Mouse (Mus musculus) limb, embryonic 12.5 days (tissue): ENCODE data around the gene Cnih2. TPM values are rescaled to one million over a fixed set of nuclear protein-coding genes. Genes with fewer than 3 reads are reported as not detected.
A peak's percentile ranks its signal among the peaks of the same experiment; 100 is the strongest.

Source experiments
- ATAC-seq: fragments of 200-750 bp; cut with Nextera tagmentation; 2 replicates; pipeline ENCODE4 v1.8.0; 2017; ENCODE audit warnings: low read depth, moderate TSS enrichment; ENCODE audit not compliant: insufficient number of reproducible peaks, insufficient read depth, low FRiP score, low TSS enrichment
- H3K27ac ChIP-seq: fragments of 300-500 bp; sonication (generic); 2 replicates; pipeline ENCODE4 v1.5.1; 2016; ENCODE audit warnings: mild to moderate bottlenecking, moderate library complexity
- H3K27me3 ChIP-seq: fragments of 300-500 bp; sonication (generic); 2 replicates; pipeline ENCODE4 v1.6.1; 2016; ENCODE audit warnings: mild to moderate bottlenecking, moderate library complexity
- H3K36me3 ChIP-seq: fragments of 300-500 bp; sonication (generic); 2 replicates; pipeline ENCODE4 v1.6.1; 2016; ENCODE audit warnings: mild to moderate bottlenecking, moderate library complexity
- H3K4me1 ChIP-seq: fragments of 300-500 bp; sonication (generic); replicated peaks from 2 replicates; pipeline ENCODE4 v1.6.1; 2016
- H3K4me2 ChIP-seq: fragments of 300-500 bp; sonication (generic); 2 replicates; pipeline ENCODE4 v1.6.1; 2016; ENCODE audit warnings: mild to moderate bottlenecking, moderate library complexity
- H3K4me3 ChIP-seq: fragments of 300-500 bp; sonication (generic); replicated peaks from 2 replicates; pipeline ENCODE4 v1.5.1; 2016; ENCODE audit warnings: mild to moderate bottlenecking
- H3K9ac ChIP-seq: fragments of 300-500 bp; sonication (generic); replicated peaks from 2 replicates; pipeline ENCODE4 v1.6.1; 2016; ENCODE audit warnings: mild to moderate bottlenecking, moderate library complexity
- H3K9me3 ChIP-seq: fragments of 300-500 bp; sonication (generic); 2 replicates; pipeline ENCODE4 v1.6.1; 2016; ENCODE audit warnings: mild to moderate bottlenecking, moderate library complexity
- WGBS: fragments of 180-500 bp; shearing (Covaris S2); methylation state at CpG from one replicate; pipeline ENCODE4 v1.1.7; 2016; 5-methylcytosine and 5-hydroxymethylcytosine counted together
- polyA plus RNA-seq: library from polyadenylated mRNA; unstranded; fragments of >200 nt; fragmentation: Nextera tagmentation; extraction: Ambion mirVana; gene quantifications from 2 replicates; pipeline ENCODE4 v1.2.1, GENCODE M21; 2016

Cnih2 gene
- polyA plus RNA-seq, 1 experiment from 2014 or later: 43.0 TPM

GRCm38 (mm10) chr19:5079279-5079678 is 19.0 kb downstream of the Cnih2 start:
- H3K4me2 ChIP-seq: no peak overlapping the region
- no peak overlapping the region for H3K27ac ChIP-seq
- 90% methylated on average over 1 of the region's 1 CpGs for WGBS
- H3K9ac ChIP-seq: no peak overlapping the region
- no peak overlapping the region for H3K4me3 ChIP-seq
- no peaks in the 10 kb centered on the region for H3K36me3 ChIP-seq
- no peaks in the 10 kb centered on the region for H3K9me3 ChIP-seq
- peaks cover 56% of the 10 kb centered on the region for H3K27me3 ChIP-seq
- no peaks in the 10 kb centered on the region for H3K4me1 ChIP-seq
- no peak for ATAC-seq

GRCm38 (mm10) chr19:5073518-5073917 is 24.8 kb downstream of the Cnih2 start:
- Histone ChIP-seq H3K27me3 (peaks cover 13% of the 10 kb centered on the region), H3K36me3 (no peaks in the 10 kb centered on the region), H3K27ac (no peak overlapping the region), H3K4me2 (peak overlapping the region; percentile 99; the same call in 1 of the 2 replicates), H3K9ac (no peak overlapping the region), H3K4me1 (peaks cover 37% of the 10 kb centered on the region), H3K9me3 (no peaks in the 10 kb centered on the region), H3K4me3 (no peak overlapping the region)
- no peak for ATAC-seq
- 39% methylated on average over 5 of the region's 5 CpGs for WGBS

- peak overlapping the region; percentile 69 for H3K4me3 ChIP-seq
- peak overlapping the region; percentile 99 for H3K4me2 ChIP-seq
- no peaks in the 10 kb centered on the region for H3K9me3 ChIP-seq
- peaks cover 41% of the 10 kb centered on the region for H3K4me1 ChIP-seq
- H3K27me3 ChIP-seq: peaks cover 14% of the 10 kb centered on the region
- H3K36me3 ChIP-seq: no peaks in the 10 kb centered on the region
- H3K27ac ChIP-seq: peak overlapping the region; percentile 99
- peak; percentile 16; the same call in 1 of the 2 replicates for ATAC-seq
- H3K9ac ChIP-seq: no peak overlapping the region
- under 1% methylated on average over 15 of the region's 15 CpGs for WGBS
Observed at GRCm38 (mm10) chr19:5073028-5073427, 25.3 kb downstream of the Cnih2 start.

- Histone ChIP-seq H3K27ac (peak overlapping the region; percentile 99), H3K36me3 (no peaks in the 10 kb centered on the region), H3K27me3 (peaks cover 17% of the 10 kb centered on the region), H3K9ac (peak overlapping the region; percentile 27; the same call in 1 of the 2 replicates), H3K9me3 (no peaks in the 10 kb centered on the region), H3K4me1 (peaks cover 43% of the 10 kb centered on the region), H3K4me3 (peak overlapping the region; percentile 69), H3K4me2 (peak overlapping the region; percentile 99)
- WGBS: under 1% methylated on average over 20 of the region's 20 CpGs
- ATAC-seq: peak; percentile 7; the same call in 1 of the 2 replicates
Observed at GRCm38 (mm10) chr19:5072389-5073019, 25.8 kb downstream of the Cnih2 start.

- Histone ChIP-seq H3K27ac (peak overlapping the region; percentile 99), H3K4me2 (peak overlapping the region; percentile 99), H3K36me3 (no peaks in the 10 kb centered on the region), H3K4me1 (peaks cover 50% of the 10 kb centered on the region), H3K4me3 (peak overlapping the region; percentile 69), H3K9ac (peak overlapping the region; percentile 55), H3K27me3 (peaks cover 17% of the 10 kb centered on the region), H3K9me3 (no peaks in the 10 kb centered on the region)
- ATAC-seq: peak; percentile 85
- under 1% methylated on average over 40 of the region's 40 CpGs for WGBS
Observed at GRCm38 (mm10) chr19:5071545-5072369, 26.6 kb downstream of the Cnih2 start.

- WGBS: 2% methylated on average over 11 of the region's 11 CpGs
- Histone ChIP-seq H3K4me1 (peaks cover 52% of the 10 kb centered on the region), H3K4me3 (peak overlapping the region; percentile 69), H3K9me3 (no peaks in the 10 kb centered on the region), H3K4me2 (peak overlapping the region; percentile 99), H3K27ac (peak overlapping the region; percentile 99), H3K27me3 (peaks cover 17% of the 10 kb centered on the region), H3K9ac (peak overlapping the region; percentile 55), H3K36me3 (no peaks in the 10 kb centered on the region)
- ATAC-seq: no peak
Observed at GRCm38 (mm10) chr19:5071077-5071476, 27.2 kb downstream of the Cnih2 start.

GRCm38 (mm10) chr19:5069978-5070377 is 28.3 kb downstream of the Cnih2 start:
- Histone ChIP-seq H3K9ac (no peak overlapping the region; the same call in 1 of the 2 replicates), H3K27ac (peak overlapping the region; percentile 99), H3K4me1 (peaks cover 59% of the 10 kb centered on the region), H3K4me2 (peak overlapping the region; percentile 99), H3K27me3 (peaks cover 17% of the 10 kb centered on the region), H3K36me3 (no peaks in the 10 kb centered on the region), H3K4me3 (peak overlapping the region; percentile 69), H3K9me3 (no peaks in the 10 kb centered on the region)
- WGBS: 75% methylated on average over 7 of the region's 7 CpGs
- no peak for ATAC-seq

GRCm38 (mm10) chr19:5069486-5069885 is 28.8 kb downstream of the Cnih2 start:
- WGBS: 67% methylated on average over 5 of the region's 5 CpGs
- peaks cover 62% of the 10 kb centered on the region for H3K4me1 ChIP-seq
- H3K4me2 ChIP-seq: peak overlapping the region; percentile 99
- no peaks in the 10 kb centered on the region for H3K9me3 ChIP-seq
- no peaks in the 10 kb centered on the region for H3K36me3 ChIP-seq
- no peak overlapping the region; the same call in 1 of the 2 replicates for H3K9ac ChIP-seq
- H3K27me3 ChIP-seq: peaks cover 15% of the 10 kb centered on the region
- no peak for ATAC-seq
- H3K4me3 ChIP-seq: peak overlapping the region; percentile 69
- H3K27ac ChIP-seq: peak overlapping the region; percentile 99; the same call in 1 of the 2 replicates

- peak overlapping the region; percentile 69 for H3K4me3 ChIP-seq
- H3K27me3 ChIP-seq: peaks cover 9% of the 10 kb centered on the region
- H3K36me3 ChIP-seq: no peaks in the 10 kb centered on the region
- WGBS: 38% methylated on average over 21 of the region's 21 CpGs
- ATAC-seq: no peak
- H3K27ac ChIP-seq: peak overlapping the region; percentile 99
- H3K4me1 ChIP-seq: peaks cover 64% of the 10 kb centered on the region
- H3K4me2 ChIP-seq: peak overlapping the region; percentile 99
- no peaks in the 10 kb centered on the region for H3K9me3 ChIP-seq
- H3K9ac ChIP-seq: peak overlapping the region; percentile 86
Observed at GRCm38 (mm10) chr19:5068570-5069234, 29.6 kb downstream of the Cnih2 start.

GRCm38 (mm10) chr19:5067867-5068569 is 30.3 kb downstream of the Cnih2 start, which contains the start of gene Cd248:
Gene Cd248, plus strand, starts transcription at chr19:5068078.
- peak; percentile 46 for ATAC-seq
- 1% methylated on average over 55 of the region's 56 CpGs for WGBS

More at GRCm38 (mm10) chr19:5067867-5068569, 30.3 kb downstream of the Cnih2 start, which contains the start of gene Cd248:
- Histone ChIP-seq H3K27ac (peak within 1 kb of the TSS; percentile 99), H3K9ac (peak within 1 kb of the TSS; percentile 86), H3K4me2 (peak within 1 kb of the TSS; percentile 99), H3K4me3 (peak within 1 kb of the TSS; percentile 69), H3K4me1 (peaks cover 62% of the 10 kb centered on the region), H3K36me3 (no peaks in the 10 kb centered on the region), H3K27me3 (peaks cover 9% of the 10 kb centered on the region), H3K9me3 (no peaks in the 10 kb centered on the region)
